Mouse (Mus musculus) kidney, postnatal 0 days (tissue): ENCODE measurements around the gene Zfp648. TPM values are rescaled to one million over a fixed set of nuclear protein-coding genes. Genes with fewer than 3 reads are reported as not detected.
A peak's percentile ranks its signal among the peaks of the same experiment; 100 is the strongest.

Experiments
- ATAC-seq: fragments of 200-750 bp; cut with Nextera tagmentation; replicated peaks from 2 replicates; pipeline ENCODE4 v1.8.0; 2017; ENCODE audit warnings: low read depth, moderate number of reproducible peaks, moderate TSS enrichment, moderate library complexity; ENCODE audit not compliant: low FRiP score
- DNase-seq: peaks from one replicate; pipeline ENCODE4 v3.0.0-alpha.2; 2016; ENCODE audit warnings: low spot score
- H3K27ac ChIP-seq: fragments of 300-500 bp; sonication (generic); 2 replicates; pipeline ENCODE4 v1.5.1; 2014; ENCODE audit warnings: mild to moderate bottlenecking
- H3K27me3 ChIP-seq: fragments of 300-500 bp; sonication (generic); 2 replicates; pipeline ENCODE4 v1.6.1; 2014; ENCODE audit warnings: low read length, mixed read lengths; ENCODE audit not compliant: insufficient read depth
- H3K36me3 ChIP-seq: fragments of 300-500 bp; sonication (generic); 2 replicates; pipeline ENCODE4 v1.6.1; 2014; ENCODE audit warnings: low read length, mixed read lengths; ENCODE audit not compliant: insufficient read depth
- H3K4me1 ChIP-seq: fragments of 300-500 bp; sonication (generic); replicated peaks from 2 replicates; pipeline ENCODE4 v1.6.1; 2014; ENCODE audit warnings: antibody characterized with exemption, low read length, mixed read lengths; ENCODE audit not compliant: insufficient read depth
- H3K4me2 ChIP-seq: fragments of 300-500 bp; sonication (generic); 2 replicates; pipeline ENCODE4 v1.6.1; 2014; ENCODE audit warnings: mild to moderate bottlenecking, low read length, moderate library complexity, mixed read lengths
- H3K4me3 ChIP-seq: fragments of 300-500 bp; sonication (generic); replicated peaks from 2 replicates; pipeline ENCODE4 v1.5.1; 2014; ENCODE audit warnings: low read depth, low read length
- H3K9ac ChIP-seq: fragments of 300-500 bp; sonication (generic); 2 replicates; pipeline ENCODE4 v1.6.1; 2014; ENCODE audit warnings: low read depth, low read length
- H3K9me3 ChIP-seq: fragments of 300-500 bp; sonication (generic); replicated peaks from 2 replicates; pipeline ENCODE4 v1.6.1; 2016; ENCODE audit warnings: low read length, inconsistent platforms, mixed read lengths
- CTCF ChIP-seq: IDR thresholded peaks from 2 replicates; pipeline ENCODE4 v1.5.1; 2016; ENCODE audit warnings: antibody characterized with exemption, low read depth, mild to moderate bottlenecking, moderate library complexity
- WGBS: fragments of 180-500 bp; shearing (Covaris S2); extraction: QIAGEN DNeasy Blood & Tissue Kit; methylation state at CpG from one replicate; pipeline ENCODE4 v1.1.7; 2014; 5-methylcytosine and 5-hydroxymethylcytosine counted together
- polyA plus RNA-seq: library from polyadenylated mRNA; unstranded; fragments of >200 nt; fragmentation: Nextera tagmentation; extraction: Ambion mirVana; gene quantifications from 2 replicates; pipeline ENCODE4 v1.2.1, GENCODE M21; 2015

The Zfp648 gene
- polyA plus RNA-seq, 1 experiment from 2014 or later: 0.55 TPM

- no peak for TF ChIP-seq CTCF
- Histone ChIP-seq H3K27ac (no peak overlapping the region), H3K9ac (no peak overlapping the region), H3K4me3 (no peak overlapping the region), H3K27me3 (no peaks in the 10 kb centered on the region), H3K4me2 (no peak overlapping the region), H3K4me1 (no peaks in the 10 kb centered on the region), H3K36me3 (no peaks in the 10 kb centered on the region), H3K9me3 (no peaks in the 10 kb centered on the region)
- WGBS: 85% methylated on average over 6 of the region's 6 CpGs
- ATAC-seq (no peak), DNase-seq (no peak)
These were observed 25.7 kb upstream of the Zfp648 start for GRCm38 (mm10) chr1:154175334-154175733.

DNA sequence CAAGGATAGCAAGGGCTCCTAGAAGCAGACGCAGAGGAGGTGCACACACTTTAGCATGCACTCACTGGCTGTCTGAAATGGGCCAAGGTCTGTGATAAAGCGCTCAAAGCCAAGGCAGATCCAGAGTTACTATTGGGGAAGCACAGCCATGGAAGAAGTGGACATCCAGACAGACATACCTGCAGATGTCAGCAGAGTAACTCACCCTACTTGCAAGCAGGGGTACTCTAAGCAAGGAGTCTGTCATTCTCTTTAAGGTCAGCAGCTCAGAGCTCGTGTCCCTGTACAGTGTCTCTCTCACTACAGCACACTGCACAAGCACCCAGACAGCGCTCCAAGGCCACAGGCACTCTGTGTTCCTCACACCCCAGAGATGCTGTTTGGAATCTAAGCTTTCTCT lies 23.2 kb upstream of the Zfp648 start:
- Histone ChIP-seq H3K36me3 (no peaks in the 10 kb centered on the region), H3K9me3 (no peaks in the 10 kb centered on the region), H3K4me1 (no peaks in the 10 kb centered on the region), H3K27ac (no peak overlapping the region), H3K4me3 (no peak overlapping the region), H3K9ac (no peak overlapping the region), H3K27me3 (no peaks in the 10 kb centered on the region), H3K4me2 (no peak overlapping the region)
- 92% methylated on average over 4 of the region's 4 CpGs for WGBS
- TF ChIP-seq CTCF: no peak
- no peak for DNase-seq
- no peak for ATAC-seq

- TF ChIP-seq CTCF: no peak
- whole genome bisulfite sequencing: 91% methylated on average over 8 of the region's 8 CpGs
- Histone ChIP-seq H3K4me3 (no peak overlapping the region), H3K9me3 (no peaks in the 10 kb centered on the region), H3K4me2 (no peak overlapping the region), H3K4me1 (no peaks in the 10 kb centered on the region), H3K27me3 (no peaks in the 10 kb centered on the region), H3K27ac (no peak overlapping the region), H3K9ac (no peak overlapping the region), H3K36me3 (no peaks in the 10 kb centered on the region)
- no peak for DNase-seq
- no peak for ATAC-seq
These were observed 22.3 kb upstream of the Zfp648 start for GRCm38 (mm10) chr1:154178541-154179155.

GRCm38 (mm10) chr1:154180952-154181351 lies 20.0 kb upstream of the Zfp648 start:
- WGBS: 20% methylated on average over 2 of the region's 2 CpGs
- Histone ChIP-seq H3K4me2 (no peak overlapping the region), H3K27me3 (no peaks in the 10 kb centered on the region), H3K9me3 (no peaks in the 10 kb centered on the region), H3K4me1 (no peaks in the 10 kb centered on the region), H3K9ac (no peak overlapping the region), H3K4me3 (no peak overlapping the region), H3K36me3 (no peaks in the 10 kb centered on the region), H3K27ac (no peak overlapping the region)
- DNase-seq: peak; percentile 92
- ATAC-seq: no peak; the same call in 1 of the 2 replicates
- peak; percentile 93 for TF ChIP-seq CTCF

- Histone ChIP-seq H3K36me3 (no peaks in the 10 kb centered on the region), H3K27me3 (no peaks in the 10 kb centered on the region), H3K4me3 (no peak overlapping the region), H3K4me1 (no peaks in the 10 kb centered on the region), H3K9me3 (no peaks in the 10 kb centered on the region), H3K4me2 (no peak overlapping the region), H3K27ac (peak overlapping the region; percentile 62), H3K9ac (no peak overlapping the region)
- TF ChIP-seq CTCF: peak; percentile 60
- ATAC-seq (peak; percentile 66; the same call in 1 of the 2 replicates), DNase-seq (peak; percentile 64)
- WGBS: 71% methylated on average over 6 of the region's 6 CpGs
These were observed 18.5 kb upstream of the Zfp648 start for GRCm38 (mm10) chr1:154182396-154183076.

DNA sequence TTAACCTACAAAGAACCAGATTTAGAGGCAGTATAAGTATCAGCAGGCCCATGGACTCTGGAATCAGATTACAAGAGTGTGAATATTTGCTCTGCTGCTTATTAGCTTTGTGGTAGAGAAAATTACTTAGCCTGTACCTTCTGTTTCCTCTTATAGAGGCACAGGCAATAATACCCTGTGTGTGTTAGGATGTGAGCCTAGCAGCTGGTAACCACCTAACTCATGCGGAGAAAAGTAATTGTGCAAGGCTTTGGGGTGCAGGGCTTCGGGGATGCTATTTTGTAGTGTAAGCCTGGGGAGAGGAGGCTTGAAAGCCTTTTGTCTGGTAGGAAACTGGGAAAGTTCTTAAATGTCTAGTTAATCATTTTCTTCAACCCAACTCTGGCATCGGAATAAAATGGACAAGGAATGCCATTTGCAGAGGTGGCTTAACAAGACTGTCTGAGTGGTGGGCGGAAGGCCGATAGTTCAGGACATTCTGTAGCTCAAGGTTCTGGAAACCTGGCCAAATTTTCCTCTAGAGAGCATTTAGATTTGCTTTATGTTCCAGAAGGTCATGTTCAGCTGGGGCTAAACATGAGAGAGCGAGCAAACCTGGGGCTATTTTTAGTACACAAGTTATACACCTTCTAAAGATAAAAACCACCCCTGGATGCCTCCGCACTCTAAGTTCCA lies 17.8 kb upstream of the Zfp648 start:
- H3K4me3 ChIP-seq: no peak overlapping the region
- no peak overlapping the region for H3K4me2 ChIP-seq
- DNase-seq (no peak), ATAC-seq (peak; percentile 9; the same call in 1 of the 2 replicates)
- H3K9me3 ChIP-seq: no peaks in the 10 kb centered on the region
- H3K27me3 ChIP-seq: no peaks in the 10 kb centered on the region
- H3K36me3 ChIP-seq: no peaks in the 10 kb centered on the region
- no peak overlapping the region for H3K9ac ChIP-seq
- peak overlapping the region; percentile 62 for H3K27ac ChIP-seq
- TF ChIP-seq CTCF: no peak
- no peaks in the 10 kb centered on the region for H3K4me1 ChIP-seq
- WGBS: 64% methylated on average over 7 of the region's 7 CpGs
